Mouse (Mus musculus): ENCODE data around the gene Micu1.

DNA sequence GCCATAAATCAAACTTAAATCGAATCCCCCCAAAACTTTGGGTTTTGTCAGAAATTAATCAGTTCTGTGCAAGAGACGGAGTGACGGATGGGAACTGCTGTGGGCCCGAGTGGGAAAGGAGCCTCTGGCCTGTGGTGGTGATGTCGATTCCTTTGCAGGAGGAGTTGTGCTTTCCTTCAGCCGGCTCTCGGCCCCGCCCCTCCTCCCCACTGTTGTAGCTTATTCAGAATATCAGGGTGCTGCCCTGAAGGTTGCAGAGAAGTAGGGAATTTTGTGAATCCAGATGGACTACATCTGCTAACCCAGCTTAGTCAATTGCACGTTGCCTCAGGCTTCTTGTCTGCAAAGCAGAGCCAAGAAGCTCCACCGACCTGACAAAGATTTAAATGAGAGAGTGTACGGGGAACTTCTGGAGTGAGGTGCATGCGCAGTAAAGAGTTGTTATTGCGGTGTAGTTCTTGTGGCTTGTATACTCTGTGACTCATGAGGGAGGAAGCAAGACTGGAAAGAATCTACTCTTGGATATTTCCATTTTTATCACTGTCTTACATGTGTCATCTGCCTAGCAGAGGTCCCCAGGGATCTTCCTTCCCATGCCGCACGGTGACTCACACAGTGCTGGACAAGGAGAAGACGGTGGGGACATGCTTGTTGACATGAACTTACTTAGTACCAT is 123.0 kb downstream of the Micu1 start:
- TF ChIP-seq CTCF (IDR thresholded peaks at IDR 0.05; ENCODE audit: borderline replicate concordance, insufficient read depth, low read depth, low read length) (no peak), POLR2A (IDR thresholded peaks at IDR 0.05; ENCODE audit: borderline replicate concordance, insufficient read depth, low read length) (no peak)

Measured in cerebellum, adult 2 months (tissue).